Mouse (Mus musculus) small intestine, adult 2 months (tissue): ENCODE measurements around the gene Cd38.

ENCODE experiments used
- CTCF ChIP-seq: fragments of 200-500 bp; IDR thresholded peaks from 2 replicates; pipeline ENCODE4 v1.5.1; 2012; ENCODE audit warnings: low read depth, mild to moderate bottlenecking, control low read depth, inconsistent platforms, low read length, moderate library complexity, mixed read lengths; ENCODE audit not compliant: insufficient replicate concordance, insufficient read length; ENCODE audit errors: extremely low read depth
- POLR2A ChIP-seq: fragments of 200-500 bp; IDR thresholded peaks from 2 replicates; pipeline ENCODE4 v1.6.1; 2012; ENCODE audit warnings: low read depth, mild to moderate bottlenecking, control low read depth, inconsistent platforms, low read length, moderate library complexity

- TF ChIP-seq CTCF: no peak
- no peak for TF ChIP-seq POLR2A
Measured at GRCm38 (mm10) chr5:43947330-43947977, 79.1 kb downstream of the Cd38 start.
